Mouse (Mus musculus): ENCODE measurements around the gene Cabp4.
A peak's percentile ranks its signal among the peaks of the same experiment; 100 is the strongest.

The Cabp4 gene

DNA sequence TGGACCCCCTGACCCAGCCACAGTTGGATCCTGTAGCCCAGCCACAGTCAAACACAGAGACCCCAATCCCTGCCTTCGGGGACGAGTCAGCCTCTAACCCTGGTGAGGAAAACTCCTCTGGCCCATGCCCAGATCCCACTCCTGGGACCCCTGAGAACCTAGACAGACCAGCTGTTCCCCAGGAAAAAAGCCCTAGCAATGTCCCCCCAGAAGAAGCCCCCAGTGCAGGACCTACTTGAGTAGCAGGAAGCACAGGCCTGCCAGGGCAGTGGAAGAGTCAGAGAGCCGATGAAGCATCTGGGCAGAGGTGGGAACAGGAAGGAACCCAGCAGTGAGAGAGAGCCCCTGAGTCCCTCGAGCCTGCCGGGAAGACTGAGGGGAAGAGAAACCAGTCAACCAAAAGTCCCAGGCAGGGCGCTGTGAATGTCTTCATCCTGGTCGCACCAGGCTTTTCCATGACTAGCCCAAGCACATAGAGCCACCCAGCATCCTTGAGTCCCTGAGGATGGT, at the start of gene Cabp4:
Gene Cabp4, minus strand, starts transcription at position 275 of the 510 bp plus-strand sequence.
- DNase-seq (ENCODE audit: extremely low read depth, insufficient read length, low spot score): no peak

DNA sequence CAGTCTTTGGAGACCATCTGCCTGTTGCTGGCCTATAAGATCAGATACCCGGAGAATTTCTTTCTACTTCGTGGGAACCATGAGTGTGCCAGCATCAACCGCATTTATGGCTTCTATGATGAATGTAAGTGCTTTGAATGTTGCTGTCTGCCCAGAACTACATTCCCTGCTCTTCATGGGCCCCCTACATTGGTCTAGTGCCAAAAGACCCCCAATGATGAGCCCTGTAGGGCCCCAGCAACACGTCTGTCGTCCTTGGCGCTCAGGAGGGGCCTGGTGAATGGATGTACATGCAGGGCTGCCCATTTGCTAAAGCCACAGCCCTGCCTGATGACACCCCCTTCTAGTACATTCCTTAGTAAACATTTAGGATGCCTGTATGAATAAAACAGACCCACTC, 49.3 kb upstream of the Cabp4 start:
- DNase-seq (ENCODE audit: extremely low read depth, insufficient read length, low spot score): no peak

DNA sequence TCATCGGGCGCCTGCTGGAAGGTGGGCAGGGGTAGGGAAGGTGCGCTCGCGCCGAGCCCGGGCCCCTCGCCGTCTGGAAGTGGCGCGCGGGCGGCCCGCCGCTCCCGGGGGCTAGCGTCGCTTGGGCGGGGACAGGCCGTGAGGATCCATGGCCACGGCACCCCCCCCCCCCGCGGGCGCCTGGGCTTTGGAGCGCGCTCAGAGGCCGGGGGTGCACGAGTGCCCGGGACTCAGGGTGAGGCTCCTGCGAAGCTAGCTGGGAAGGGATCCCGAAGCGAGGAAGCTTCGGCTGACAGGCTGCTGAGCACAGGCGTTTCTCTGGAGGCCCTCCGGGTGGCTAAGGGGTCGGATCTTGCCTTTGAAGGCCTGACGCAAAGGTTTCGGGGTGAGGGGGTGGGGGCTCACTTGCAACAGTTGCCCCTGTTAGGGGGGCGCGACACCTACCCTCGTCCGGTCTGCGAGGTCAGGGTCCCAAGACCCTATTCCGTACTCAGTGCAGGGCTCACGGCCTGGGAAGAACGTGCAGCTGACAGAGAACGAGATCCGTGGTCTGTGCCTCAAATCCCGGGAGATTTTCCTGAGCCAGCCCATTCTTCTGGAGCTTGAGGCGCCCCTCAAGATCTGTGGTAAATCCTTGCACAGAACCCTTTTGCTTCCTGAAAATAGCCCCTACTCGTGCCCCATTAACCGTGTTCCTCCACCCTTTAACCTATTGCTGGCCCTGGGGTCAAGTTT, 48.6 kb upstream of the Cabp4 start:
- no peak for DNase-seq (ENCODE audit: extremely low read depth, insufficient read length, low spot score)

DNA sequence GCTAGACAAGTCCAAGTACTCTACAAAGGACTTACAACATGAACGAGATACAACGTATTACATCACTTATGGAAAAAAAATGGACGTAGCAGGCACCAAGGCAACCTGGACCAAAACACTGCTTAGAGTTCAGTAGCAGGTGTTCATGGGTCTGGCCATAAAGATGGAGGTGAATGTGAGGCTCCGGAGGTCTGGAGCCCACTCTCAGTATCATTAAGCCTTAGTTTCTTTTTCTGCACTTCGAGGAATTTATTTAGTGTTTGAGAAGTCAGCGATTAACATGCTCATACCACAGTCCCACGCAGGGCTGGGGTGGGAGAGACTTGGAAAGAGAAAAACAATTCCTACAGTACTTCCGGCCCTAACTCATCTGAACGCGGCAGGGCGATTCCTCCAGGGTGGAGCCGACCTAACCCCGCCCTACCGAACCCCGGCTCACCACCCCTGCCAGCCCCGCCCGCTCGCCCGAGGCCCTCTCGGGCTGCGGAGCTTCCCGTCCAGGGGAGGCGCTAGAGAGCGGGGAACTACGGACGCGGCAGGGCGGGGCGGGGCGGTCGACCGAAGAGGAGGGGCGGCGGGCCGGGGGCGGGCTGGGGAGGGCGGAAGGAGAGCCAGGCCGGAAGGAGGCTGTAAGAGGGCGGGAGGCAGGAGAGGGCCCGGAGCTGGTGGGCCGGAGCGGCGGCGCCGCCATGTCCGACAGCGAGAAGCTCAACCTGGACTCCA, 47.9 kb upstream of the Cabp4 start, which contains the start of gene Ppp1ca:
Gene Ppp1ca, plus strand, starts transcription at position 538 of the 723 bp plus-strand sequence.
- DNase-seq (ENCODE audit: extremely low read depth, insufficient read length, low spot score): peak; percentile 89

DNA sequence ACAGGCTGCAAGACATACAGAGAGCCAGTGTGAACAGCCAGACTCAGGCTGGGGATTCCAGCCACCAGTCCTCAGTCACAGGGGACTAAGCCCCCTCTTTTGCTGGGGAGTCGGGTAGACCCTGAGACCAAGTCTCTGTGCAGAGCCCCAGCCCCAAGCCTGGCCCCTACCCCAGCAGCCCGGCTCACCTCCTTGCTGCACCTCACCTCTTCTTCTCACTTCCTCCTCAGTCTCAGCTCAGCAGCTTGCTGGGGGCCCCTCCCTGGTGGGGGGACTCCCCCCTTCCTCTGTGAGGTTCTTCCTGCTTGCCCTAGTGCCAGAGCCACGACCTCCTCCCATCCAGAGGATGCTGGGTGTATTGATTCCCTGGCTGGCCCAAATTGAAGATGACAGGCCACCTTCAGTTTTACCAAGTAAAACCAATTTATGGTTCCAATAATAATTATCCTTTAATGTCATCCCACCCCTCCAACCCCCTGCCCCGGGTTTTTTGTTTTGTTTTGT, 47.0 kb upstream of the Cabp4 start, which contains the start of gene Tbc1d10c:
Gene Tbc1d10c, minus strand, starts transcription at position 454 of the 504 bp plus-strand sequence.
- no peak for DNase-seq (ENCODE audit: extremely low read depth, insufficient read length, low spot score)

DNA sequence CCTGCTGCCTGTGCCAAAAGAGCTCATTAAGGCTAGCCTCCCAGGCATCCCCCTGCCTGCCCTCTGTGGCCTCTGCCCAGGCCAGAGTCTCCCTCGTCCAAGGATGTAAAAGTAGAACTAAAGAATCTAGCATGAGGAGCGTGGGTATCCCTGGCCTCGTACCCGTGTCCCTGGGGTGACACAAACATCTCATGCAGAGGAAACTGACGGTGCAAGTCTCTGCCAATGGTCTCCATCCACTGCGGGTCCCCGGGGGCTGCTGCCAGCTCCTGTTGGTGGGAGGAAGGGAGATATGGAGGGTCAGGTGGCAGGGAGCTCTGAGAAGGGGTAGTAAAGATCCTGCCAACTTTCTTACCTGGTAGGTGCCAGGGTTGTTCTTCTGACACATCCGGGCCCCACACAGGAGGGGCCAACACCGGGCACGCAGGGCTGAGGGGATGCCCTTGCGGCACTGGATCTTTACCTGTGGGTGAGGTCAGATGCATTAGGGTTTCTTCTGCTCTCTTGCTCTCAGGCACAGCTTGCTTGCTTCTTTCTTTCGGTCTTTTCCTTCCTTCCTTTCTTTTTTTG, 45.3 kb upstream of the Cabp4 start:
- no peak for DNase-seq (ENCODE audit: extremely low read depth, insufficient read length, low spot score)

DNA sequence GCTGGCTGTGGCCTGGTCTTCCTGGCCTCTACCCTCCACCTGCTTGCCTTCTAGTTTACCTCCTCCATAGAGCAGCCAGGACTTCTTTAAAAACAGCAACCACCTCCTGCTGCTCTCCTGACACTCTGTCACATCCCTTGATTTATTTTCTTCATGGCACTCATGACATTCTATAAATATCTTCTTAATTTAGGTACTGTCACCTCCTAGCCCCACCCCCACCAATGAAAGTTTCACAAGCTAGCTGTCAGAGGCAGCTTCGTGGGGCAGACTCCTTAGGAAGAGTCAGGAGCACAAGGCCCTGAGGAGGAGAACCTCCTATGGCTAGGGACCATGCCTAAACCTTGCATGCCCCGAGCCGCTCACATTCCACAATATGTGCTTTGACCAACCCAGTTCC, 43.5 kb upstream of the Cabp4 start:
- DNase-seq (ENCODE audit: extremely low read depth, insufficient read length, low spot score): no peak

DNA sequence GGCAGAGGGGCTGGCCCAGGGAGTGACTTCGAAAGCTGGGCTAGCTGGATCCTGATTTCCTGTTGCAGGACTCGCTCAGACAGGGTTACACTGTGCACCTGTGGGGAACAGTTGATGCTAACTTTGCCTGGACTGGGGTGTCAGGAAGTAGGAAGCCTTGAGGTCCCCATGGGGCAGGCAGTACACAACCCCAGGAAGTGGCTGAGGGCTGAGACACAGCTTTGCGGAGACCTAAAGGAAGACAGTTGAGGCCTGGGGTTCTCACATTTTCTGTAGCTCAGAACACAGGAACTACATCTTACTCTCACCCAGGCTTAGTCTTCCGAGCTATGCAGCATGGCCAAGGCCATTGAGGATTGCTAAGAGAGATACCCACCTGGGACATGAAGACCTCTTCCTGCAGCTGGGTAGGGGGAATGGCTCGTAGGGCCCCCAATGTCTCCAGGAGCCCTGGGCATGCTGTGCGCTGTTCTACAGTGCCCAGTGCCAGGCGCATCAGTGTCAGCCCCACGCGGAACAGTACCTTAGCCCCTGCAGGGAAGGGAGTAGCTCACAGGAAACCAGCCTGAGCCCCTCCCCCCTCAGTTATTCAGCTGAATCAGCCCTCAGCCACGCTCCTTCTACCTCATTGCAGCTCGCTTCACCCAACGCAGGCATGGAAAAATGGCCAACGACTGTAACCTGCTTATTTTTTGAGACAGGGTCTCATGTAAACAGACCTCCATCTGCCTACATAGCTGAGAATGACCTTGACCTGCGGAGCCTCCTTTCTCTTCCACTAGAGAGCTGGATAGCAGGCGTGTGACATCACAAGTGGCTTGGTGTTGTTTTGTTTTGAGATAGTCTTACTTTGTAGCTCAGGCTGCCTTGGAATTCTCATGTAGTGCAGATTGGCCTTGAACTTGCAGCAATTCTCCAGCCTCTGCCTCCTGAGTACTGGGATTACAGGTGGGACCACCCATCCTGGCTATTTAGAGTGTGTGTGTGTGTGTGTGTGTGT, 41.4 kb upstream of the Cabp4 start:
- no peak for DNase-seq (ENCODE audit: extremely low read depth, insufficient read length, low spot score)

DNA sequence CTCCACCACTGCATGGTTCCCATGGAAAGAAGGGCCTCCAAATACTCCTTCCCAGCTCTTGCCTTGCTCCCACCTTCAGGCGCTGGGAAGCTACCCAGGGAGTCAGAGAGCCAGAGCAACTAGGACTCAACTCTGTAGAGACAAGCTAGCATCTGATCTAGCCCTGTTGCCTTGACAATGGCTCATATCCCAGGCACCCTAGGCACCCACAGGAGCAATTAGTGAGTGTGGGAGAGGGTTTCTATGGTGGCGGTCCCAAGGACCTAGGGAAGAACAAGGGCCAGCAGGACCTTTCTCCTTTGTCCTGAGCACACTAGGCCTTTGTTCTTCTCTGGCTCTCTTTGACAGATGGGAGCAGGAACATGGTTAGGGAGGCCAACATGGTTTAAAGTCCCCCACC, 39.9 kb upstream of the Cabp4 start:
- DNase-seq (ENCODE audit: extremely low read depth, insufficient read length, low spot score): no peak

DNA sequence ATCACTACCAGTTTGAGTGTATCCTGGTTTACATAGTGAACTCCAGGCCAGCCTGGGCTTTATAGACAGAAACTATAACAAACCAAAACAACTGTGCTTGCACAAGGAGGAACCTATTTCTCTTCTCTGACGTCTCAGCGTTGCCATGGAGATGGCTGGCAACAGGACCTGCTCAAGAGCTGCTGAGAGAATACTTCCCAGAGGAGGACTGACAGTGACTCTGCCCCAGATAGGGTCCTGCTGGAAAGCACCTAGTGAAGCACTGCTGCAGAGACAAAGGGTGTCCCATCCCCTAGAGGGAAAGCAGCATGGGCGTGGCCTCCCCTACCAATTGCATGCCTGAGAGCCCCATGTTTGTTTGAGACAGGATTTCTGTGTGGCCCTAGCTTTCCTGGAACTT, 38.1 kb upstream of the Cabp4 start:
- no peak for DNase-seq (ENCODE audit: extremely low read depth, insufficient read length, low spot score)

DNA sequence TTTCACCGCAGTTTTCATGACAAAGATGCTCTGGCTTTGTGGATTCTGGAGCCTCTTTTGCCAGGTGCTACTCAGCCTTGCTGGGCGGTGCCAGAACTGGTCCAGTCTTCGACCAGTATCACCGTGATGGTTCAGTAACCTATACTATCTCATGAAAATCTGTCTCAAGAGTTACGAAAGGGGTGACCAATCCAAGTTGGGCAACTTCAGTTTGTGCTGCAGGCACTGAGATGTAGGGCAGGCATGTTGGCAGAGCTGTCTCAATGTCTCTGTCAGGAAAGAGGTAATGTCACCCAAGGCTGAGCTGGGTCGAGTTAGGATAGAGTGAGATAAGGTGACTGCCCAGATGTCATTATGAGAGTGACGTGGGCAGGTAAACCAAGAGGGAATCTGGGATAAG, 36.6 kb upstream of the Cabp4 start:
- no peak for DNase-seq (ENCODE audit: extremely low read depth, insufficient read length, low spot score)

DNA sequence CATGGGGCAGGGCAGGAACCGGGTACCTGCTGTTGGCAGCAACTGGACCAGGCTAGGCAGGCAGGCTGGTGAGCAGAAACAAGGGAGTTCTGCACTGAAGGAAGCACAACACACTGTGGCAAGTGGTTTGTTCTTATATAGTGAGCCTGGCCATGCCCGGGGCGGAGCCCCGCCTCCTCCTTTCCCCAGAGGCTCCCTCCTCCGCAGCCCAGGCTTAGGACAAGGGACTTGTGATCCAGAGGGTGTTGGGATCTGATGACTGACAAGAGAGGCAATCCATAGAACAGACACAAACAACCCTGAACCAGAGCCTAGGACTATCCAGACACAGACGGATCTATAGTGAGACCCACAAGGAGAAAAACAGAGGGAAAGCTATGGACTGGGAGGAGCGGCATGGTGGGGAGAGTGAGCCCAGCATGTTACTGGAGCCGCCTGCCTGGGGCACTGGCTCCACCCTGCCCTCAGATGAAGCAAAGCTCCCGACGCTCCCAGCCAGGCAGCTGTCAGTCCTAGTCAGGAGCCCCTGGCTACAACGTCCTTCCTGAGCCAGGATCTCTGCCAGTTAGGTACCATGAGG, 31.6 kb upstream of the Cabp4 start, which contains the start of gene Carns1:
Gene Carns1, minus strand, starts transcription at position 112 of the 580 bp plus-strand sequence.
- peak; percentile 80 for DNase-seq (ENCODE audit: extremely low read depth, insufficient read length, low spot score)

DNA sequence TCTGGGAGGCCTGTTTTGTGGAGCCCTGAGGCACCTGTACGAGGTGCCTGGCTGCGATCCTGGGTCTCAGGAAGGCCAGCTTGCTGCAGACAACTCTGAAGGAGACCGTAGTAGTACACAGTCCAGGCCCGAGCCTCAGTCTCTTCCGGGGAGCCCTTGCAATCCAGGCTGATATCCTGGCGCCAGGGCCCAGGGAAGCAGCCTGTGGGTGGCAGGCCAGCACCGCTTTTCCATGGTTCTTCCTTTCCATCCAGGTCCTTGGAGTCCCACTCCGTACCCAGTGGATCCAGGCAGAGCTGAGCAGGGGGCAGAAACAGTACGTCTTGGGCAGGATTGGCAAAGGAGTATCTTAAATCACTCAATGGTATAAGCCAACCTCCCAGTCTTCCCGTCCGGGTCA, 29.1 kb upstream of the Cabp4 start:
- DNase-seq (ENCODE audit: extremely low read depth, insufficient read length, low spot score): no peak

DNA sequence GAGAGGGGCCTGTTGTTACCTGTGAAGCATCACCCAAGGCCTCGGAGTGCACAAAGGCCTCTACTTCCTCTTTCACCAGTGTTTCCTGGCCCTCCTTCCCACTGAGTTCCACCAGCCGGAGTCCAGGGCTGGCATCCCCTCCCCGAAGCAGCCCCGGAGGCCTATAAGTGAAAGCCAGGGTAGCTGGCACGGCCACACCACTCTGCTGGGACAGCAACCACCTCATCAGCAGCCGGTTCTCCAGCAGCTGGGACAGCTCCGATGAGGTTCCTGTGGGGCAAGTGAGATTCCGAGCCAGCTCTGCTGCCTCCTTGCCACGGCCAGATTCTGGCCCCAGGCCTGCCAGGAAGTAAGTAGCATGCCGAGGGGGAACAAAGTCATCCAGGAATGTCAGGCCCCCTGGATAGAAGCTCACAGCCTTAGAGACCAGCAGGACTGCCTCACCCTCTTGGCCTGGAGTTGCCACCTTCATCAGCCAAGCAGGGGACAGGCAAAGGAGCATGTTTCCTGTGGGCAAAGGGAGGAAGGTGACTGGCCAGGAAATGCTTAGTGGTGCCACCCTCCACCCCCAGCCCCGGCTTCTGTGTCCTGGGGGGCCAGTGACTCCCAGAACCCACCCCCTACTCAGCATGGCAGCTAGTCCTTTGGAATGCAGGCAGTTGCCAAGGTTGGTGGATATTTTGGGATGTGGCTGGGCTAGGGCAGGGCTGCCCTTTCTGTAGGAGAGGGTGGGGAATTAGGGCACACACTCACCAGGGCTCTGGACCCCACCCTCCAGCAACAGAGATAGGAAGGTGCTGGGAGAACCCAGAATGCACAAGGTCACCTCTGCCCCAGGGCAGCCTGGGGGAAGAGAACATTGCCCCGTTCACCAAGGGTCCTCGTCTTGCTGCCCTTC, 27.8 kb upstream of the Cabp4 start:
- DNase-seq (ENCODE audit: extremely low read depth, insufficient read length, low spot score): peak; percentile 73

DNA sequence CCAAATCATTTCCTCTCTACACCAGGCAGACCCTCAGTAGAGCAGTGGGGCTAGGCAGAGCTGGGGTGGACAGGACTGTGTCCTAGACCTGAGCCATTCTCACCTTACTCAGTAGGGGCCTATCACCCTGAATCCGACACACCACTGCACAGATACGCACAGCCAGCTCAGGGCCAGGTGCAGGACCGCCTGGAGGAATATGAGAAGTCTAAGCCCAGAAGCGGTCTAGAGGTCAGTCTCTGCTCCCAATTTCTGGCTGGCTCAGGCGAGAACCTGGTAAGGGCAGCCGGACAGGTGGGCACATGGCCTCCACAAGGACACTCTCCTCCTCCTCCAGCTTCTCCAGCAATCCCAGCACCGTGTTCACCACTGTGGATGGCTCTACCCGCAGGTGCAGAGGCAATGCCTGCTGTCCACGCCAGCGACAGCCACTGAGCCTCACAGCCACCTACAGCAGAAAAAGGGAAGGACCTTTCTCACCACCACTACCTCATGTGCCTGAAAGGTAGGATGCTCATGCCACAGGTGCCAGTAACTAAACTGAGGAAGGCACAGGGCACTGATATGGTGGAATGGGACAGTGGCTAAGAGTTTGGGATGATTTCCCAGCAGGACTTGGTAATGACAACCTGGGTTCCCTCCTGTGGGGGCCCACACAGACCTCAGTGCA, 27.0 kb upstream of the Cabp4 start:
- DNase-seq (ENCODE audit: extremely low read depth, insufficient read length, low spot score): no peak

DNA sequence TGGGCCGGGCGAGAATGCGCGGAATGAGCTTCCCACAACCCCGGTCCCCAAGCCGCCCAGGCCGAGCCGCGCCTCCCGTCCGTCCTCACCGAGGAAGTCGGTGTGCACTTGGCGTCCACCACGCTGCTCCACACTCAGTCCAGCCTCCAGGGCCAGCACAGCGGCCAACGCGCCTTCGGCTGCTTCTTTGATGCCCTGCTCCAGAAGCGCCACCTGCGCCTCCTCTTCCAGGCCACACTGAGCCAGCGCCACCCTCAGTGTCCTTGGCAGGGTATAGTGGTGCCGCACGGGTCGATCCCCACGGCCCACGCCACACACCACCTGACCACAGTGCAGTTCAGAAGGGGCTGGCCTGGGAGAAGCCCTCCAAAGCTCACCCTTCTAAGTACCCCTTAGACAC, 26.0 kb upstream of the Cabp4 start:
- DNase-seq (ENCODE audit: extremely low read depth, insufficient read length, low spot score): no peak

DNA sequence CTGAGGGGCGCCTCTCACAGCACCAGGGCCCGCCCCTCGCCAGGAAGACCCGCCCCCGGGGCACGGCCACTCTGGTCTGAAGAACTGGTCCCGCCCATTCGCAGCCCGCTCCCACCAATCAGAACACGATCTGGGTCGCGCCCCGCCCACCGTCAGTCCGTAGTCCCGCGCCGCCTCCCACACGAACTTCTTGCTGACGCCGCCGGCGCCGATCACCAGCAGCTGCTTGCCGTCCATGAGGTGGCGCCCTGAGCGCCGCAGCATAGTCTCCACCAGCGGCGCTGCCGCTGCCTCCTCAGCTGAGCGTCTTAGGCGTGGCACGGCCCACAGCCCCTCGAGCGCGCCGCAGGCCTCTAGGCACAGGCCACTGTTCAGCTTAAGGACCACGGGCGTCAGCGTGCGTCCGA, 25.5 kb upstream of the Cabp4 start:
- peak; percentile 99 for DNase-seq (ENCODE audit: extremely low read depth, insufficient read length, low spot score)

Data from 3134 (cell line).